Mouse (Mus musculus) megakaryocyte, embryonic 14.5 days (primary cell): ENCODE measurements around the gene Rora.

Experiments
- FLI1 ChIP-seq: IDR thresholded peaks from 2 replicates; pipeline ENCODE4 v1.6.1; 2012; ENCODE audit warnings: low read length, inconsistent platforms, mixed read lengths
- GATA1 ChIP-seq: IDR thresholded peaks from 3 replicates; pipeline ENCODE4 v1.6.1; 2012; ENCODE audit warnings: mixed read lengths, low read length, inconsistent platforms, borderline replicate concordance

DNA sequence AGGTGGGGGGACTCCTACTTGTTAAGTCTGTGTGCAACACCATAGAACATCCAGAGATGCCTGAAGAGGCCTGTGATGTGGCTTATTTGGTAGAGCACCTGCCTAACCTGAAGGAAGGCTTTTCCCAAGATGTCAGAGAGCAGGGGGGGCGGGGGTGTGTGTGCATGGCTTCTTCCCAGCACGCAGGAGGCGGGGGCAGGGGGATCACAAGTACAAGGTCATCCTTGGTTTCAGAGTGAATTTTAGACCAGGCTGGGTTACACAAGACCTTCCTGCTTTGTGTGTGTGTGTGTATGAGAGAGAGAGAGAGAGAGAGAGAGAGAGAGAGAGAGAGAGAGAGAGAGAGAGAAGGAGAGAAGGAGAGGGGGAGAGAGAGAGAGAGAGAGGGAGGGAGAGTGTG is 651.4 kb downstream of the Rora start:
- TF ChIP-seq GATA1 (no peak), FLI1 (no peak)
